Mouse (Mus musculus) heart, postnatal 14 days (tissue): ENCODE measurements around the gene Gipc3. TPM values are rescaled to one million over a fixed set of nuclear protein-coding genes. Genes with fewer than 3 reads are reported as not detected.

Experiments used
- DNase-seq, 2 experiments: peaks; one replicate each; pipeline ENCODE4 v3.0.0; 2021 to 2022
- intact Hi-C: fragments of 180-260 bp; cut with DNase I; formaldehyde crosslinking; loops from one replicate; pipeline ENCODE4 v1.15.1; 2025
- total RNA-seq, 2 experiments: library from RNA; stranded (reverse); gene quantifications; 2 replicates each; pipeline ENCODE4 v1.2.3; 2021

Gipc3 gene
- total RNA-seq, 2 experiments from 2014 or later = 5.2 to 5.5 TPM

DNA sequence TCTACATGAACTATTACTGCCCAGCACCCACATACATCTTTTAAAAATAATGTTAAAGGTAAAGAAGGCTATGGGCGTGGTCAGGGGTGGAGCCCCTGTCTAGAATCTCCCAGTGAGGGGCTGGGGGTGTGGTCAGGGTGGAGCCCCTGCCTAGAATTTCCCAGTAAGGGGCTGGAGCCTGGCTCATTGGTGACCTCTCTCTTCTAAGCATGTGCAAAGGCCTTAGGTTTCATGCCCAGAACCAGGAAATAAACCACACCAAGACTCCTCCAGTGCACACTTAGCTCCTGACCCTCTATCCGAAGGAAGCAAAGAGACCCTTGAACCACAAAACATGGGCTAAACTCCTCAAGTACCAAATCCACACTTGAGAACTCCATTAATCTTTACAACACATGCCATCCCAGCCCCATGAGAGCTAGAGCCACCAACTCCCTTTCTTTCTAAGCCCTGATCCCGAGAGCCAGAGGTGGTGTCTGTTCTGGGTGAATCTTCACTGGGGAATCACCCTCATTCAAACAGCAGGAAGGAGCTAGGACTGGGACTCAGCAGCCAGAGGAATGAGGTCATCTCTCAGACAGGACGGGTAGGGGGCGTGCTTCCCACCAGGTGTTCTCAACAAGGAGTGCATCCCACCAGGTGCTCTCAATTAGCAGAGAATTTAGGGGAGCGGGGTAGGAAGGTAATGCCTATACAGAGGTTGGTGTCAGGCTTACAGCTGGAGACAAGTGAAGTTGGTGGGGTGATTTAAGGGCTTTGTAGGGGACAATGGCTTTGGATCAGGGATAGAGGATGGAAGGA lies 33.7 kb upstream of the Gipc3 start:
- no peak for DNase-seq
- intact Hi-C loops = loop anchor here (2.0 kb wide), 1 partner anchor 18 kb away; no protein-coding TSS in a partner anchor

- intact Hi-C loops = no loop called here
- DNase-seq = no peak
These were observed 32.3 kb upstream of the Gipc3 start for GRCm38 (mm10) chr10:81375322-81375721.

- intact Hi-C loops = no loop called here
- no peak for DNase-seq
These were observed 24.1 kb upstream of the Gipc3 start for GRCm38 (mm10) chr10:81367207-81367495.

DNA sequence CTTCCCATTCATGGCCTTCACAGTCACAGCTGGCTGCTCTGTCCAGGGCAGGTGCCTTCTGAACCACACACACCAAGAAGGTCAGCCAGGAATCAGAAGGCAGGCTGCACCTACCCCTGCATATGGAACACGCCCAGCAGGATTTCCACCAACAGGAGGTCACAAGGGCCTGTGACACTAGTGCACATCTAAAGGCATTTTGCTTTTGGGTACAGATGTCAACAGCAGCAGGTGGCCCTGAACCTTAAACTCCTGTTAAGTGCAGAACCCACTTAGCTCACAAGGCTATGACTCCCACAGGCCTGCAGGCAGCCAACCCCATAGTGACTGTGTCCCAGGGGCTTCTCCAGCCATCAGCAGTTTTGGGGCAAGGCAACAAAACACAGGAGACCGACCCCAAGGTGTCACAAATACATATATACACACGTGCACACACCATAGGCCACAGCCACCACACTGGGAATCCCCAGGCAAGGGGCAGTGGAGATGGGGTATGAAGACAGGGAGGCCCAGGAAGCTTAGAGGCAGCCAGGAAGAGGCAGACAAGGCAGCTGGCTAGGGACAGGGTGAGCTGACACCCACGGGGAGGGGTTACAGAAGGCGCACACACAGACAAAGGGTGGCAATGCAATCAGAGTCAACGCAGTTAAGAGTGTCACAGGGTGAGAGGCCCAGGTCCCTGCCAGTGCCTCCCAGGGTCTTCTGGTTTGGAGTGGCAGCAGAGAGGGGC lies 23.6 kb upstream of the Gipc3 start:
- intact Hi-C loops = no loop called here
- no peak for DNase-seq

- no peak for DNase-seq
- intact Hi-C loops = no loop called here
These were observed 22.8 kb upstream of the Gipc3 start, which contains the start of gene 4930404N11Rik for GRCm38 (mm10) chr10:81365672-81366476. Gene 4930404N11Rik, minus strand, starts transcription at chr10:81365816.

- DNase-seq = no peak
- intact Hi-C loops = no loop called here
These were observed 22.0 kb upstream of the Gipc3 start for GRCm38 (mm10) chr10:81365073-81365472.

GRCm38 (mm10) chr10:81364666-81365065 lies 21.6 kb upstream of the Gipc3 start:
- intact Hi-C loops = no loop called here
- peak; percentile 58 to 61 for DNase-seq

DNA sequence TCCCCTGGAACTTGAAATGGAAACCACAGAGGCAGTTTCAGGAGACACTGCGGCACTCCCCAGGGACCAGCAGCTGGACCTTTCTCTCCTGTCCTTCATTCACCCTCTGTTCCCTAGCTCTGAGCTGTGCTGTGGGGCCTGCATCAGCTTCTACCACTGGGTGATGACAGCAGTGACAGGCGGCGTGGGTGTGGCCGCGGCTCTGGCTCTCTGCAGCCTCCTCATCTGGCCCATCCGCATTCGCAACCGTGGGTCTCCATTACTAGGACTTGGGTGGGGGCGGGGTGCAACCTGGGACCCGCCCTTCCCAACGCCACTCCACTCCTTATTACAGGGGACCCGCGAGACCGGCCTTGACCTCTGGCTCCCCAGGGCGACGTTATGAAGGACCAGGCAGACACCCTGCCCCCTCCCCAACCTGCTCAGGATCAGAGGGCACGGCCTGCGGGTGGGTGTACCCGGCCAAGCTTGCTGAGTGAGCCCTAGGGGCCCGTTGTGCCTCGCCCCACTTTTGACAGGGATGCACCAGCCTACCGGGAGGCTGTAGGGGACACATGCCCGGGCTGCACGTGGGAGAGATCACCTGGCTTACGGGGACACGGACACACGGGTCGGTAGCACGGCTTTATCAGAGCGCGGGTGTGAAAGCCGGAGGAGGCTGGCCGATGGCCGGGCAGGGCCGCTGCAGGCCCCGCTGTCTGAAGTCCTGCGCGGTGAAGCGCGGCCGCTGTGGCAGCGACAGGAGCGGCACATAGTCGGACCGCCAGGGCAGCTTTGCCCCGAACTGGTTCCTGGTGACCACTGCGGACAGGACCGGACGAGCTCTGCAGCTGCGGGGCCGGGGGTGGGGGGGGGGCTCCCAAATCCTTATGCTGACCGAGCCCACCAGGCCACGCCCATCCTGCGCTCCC lies 20.6 kb upstream of the Gipc3 start:
- intact Hi-C loops = no loop called here
- DNase-seq = peak; percentile 46 to 70

- DNase-seq = no peak
- intact Hi-C loops = no loop called here
These were observed 19.4 kb upstream of the Gipc3 start for GRCm38 (mm10) chr10:81362336-81362949.

DNA sequence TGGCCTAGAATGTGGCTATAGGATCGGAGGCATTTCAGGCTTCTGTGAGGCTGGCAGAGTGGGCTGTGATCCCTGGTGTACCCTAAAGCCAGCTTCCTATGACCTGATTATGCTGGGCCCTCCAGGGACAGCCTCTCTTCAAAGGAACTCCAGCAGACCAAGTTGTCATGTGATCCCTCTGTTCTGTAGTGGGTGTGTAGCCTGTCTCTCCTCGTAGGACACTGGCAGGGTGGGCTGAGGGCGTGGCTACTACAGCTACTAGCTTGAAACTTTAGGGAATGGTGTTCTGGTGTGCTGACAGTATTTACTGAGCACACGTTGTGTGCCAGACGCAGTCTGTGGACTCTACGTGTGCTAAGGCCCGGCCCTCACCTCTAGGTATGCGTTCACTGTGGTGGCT lies 17.7 kb upstream of the Gipc3 start:
- intact Hi-C loops = no loop called here
- DNase-seq = no peak

GRCm38 (mm10) chr10:81358841-81359240 lies 15.8 kb upstream of the Gipc3 start:
- no peak for DNase-seq
- intact Hi-C loops = loop anchor here (2.0 kb wide), 1 partner anchor 18 kb away; no protein-coding TSS in a partner anchor

- intact Hi-C loops = loop anchor here (2.0 kb wide), 1 partner anchor 19 kb away; no protein-coding TSS in a partner anchor
These were observed 15.1 kb upstream of the Gipc3 start for GRCm38 (mm10) chr10:81358209-81358608.

GRCm38 (mm10) chr10:81356991-81357844 lies 14.2 kb upstream of the Gipc3 start, which contains the start of gene Mfsd12:
Gene Mfsd12, plus strand, starts transcription at chr10:81357491.
- intact Hi-C loops = no loop called here
- DNase-seq = peak; percentile 96

More at GRCm38 (mm10) chr10:81358209-81358608, 15.1 kb upstream of the Gipc3 start:
- DNase-seq = no peak

DNA sequence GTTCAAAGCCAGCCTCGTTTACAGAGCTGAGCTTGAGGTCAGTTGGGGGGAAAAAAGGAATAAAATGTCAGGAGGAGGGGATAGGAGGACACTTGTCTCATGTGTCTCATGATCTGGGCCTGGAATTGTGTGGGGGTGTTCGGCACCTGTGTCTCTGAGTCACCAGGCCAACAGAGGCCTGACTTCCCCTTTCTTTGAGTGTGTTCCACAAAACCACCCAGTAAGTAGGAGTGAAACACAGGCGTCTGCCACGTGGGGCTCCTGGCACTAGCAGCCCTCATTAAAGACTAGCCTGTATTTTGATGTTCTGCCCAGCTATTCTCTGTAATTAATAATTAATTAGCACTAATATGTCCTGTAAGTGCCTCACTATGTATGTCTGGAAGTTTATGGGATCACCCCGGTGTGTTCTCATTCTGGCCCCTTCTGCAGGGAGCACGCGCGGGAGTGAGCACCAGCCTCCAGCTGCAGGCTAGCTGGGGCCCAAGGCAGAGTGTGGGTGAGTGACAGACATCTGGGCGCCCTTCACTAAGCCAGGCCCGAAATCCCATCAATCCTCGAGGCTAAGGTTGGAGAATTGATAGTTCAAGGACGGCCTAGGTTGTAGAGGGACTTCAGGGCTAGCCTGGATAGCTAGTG lies 13.4 kb upstream of the Gipc3 start:
- no peak for DNase-seq
- intact Hi-C loops = no loop called here

DNA sequence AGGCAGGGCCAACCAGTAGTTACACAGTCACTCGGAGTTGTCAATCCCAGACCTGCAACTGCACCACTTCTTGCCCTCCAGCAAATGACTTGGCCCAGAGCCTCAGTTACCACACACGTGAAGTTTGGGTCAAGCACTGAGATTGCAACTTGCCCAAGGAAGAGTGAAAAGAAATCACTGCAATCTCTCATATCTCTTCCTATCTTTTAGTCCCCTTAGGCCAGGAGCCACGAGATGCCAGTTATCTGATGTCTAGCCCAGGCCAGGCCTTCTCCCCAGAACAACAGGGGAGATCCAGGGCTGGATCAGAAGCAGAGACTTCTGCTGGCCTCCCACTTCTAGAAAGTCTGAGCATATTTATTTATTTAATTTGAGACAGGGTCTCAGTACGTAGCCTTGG lies 12.5 kb upstream of the Gipc3 start:
- intact Hi-C loops = no loop called here
- DNase-seq = no peak

DNA sequence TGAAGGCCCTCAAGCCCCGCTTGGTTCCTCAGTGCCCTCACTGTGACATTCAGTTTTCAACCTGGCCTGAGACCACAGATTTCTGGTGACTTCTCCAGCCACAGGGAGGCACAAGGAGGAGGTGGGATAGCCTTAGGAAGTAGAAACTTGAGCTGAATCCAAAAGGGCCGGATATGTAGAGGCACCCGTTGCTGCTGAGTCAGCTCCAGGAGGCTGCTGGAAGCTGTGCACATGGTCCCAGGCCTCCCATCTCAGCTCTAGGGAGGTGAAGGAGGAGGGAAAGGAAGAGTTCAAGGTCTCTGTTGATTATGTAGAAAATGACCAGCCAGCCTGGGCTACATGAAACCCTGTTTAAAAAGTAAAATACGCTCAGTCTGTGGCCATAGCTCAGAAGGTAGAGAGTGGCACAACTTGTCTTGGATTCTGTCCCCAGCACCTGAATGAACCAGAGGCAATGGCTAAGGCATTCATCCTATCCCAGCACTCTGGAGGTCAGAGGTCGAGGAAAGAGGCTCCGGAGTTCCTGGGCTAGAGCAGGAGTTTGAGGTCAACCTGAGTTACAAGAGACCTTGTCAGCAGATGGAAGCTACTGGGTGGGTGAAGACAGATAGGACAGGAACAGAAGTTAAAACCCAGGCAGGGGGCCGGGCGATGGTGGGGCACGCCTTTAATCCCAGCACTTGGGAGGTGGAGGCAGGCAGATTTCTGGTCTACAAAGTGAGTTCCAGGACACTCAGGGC lies 11.8 kb upstream of the Gipc3 start:
- intact Hi-C loops = no loop called here
- no peak for DNase-seq

DNA sequence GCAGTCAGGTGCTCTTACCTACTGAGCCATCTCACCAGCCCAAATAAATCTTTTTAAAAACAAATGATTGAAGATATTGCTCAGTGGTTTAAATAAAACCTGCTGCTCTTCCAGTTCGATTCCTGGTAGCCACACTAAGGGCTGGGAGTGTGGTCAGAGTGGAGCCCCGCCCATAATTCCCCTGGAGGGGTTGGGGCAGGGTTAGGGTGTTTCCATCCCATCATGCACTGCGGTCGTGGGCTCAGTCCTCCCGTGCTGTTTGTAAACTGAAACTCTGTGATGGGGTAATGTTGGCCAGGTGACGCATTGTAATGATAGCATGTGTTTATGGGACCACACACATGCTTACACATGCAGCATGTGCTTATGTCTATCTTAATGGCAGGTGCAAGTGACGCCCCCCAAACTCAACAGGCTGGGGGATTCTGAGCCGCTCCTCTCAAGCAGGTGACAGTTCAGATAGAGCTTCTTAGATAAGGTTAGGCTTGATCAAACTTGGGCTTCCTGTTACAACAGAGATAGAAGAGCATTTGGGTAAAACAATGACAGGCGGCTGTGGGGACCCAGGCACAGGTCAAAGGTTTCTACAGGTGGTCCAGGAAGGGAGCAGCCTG lies 8.7 kb upstream of the Gipc3 start:
- intact Hi-C loops = no loop called here
- DNase-seq = no peak
